Mouse (Mus musculus): ENCODE results near the gene Eefsec. TPM values are rescaled to one million over a fixed set of nuclear protein-coding genes. Genes with fewer than 3 reads are reported as not detected.

Eefsec gene
- total RNA-seq, 2 experiments from 2014 or later = 15.8 to 42.8 TPM

- no peak for ATAC-seq (replicated peaks; ENCODE audit: poor library complexity, severe bottlenecking)
Measured at GRCm38 (mm10) chr6:88219094-88219493, 227.2 kb downstream of the Eefsec start.

- no peak for ATAC-seq (replicated peaks; ENCODE audit: poor library complexity, severe bottlenecking)
Measured at GRCm38 (mm10) chr6:88216199-88216598, 230.1 kb downstream of the Eefsec start.

- ATAC-seq (replicated peaks; ENCODE audit: poor library complexity, severe bottlenecking) = no peak
Measured at GRCm38 (mm10) chr6:88215797-88216196, 230.5 kb downstream of the Eefsec start.

GRCm38 (mm10) chr6:88210182-88210581, 236.2 kb downstream of the Eefsec start:
- ATAC-seq (replicated peaks; ENCODE audit: poor library complexity, severe bottlenecking) = no peak

- no peak for ATAC-seq (replicated peaks; ENCODE audit: poor library complexity, severe bottlenecking)
Measured at GRCm38 (mm10) chr6:88209453-88209852, 236.9 kb downstream of the Eefsec start.

- no peak for ATAC-seq (replicated peaks; ENCODE audit: poor library complexity, severe bottlenecking)
Measured at GRCm38 (mm10) chr6:88208321-88208720, 238.0 kb downstream of the Eefsec start.

- ATAC-seq (replicated peaks; ENCODE audit: poor library complexity, severe bottlenecking) = no peak
Measured at GRCm38 (mm10) chr6:88207403-88208033, 238.8 kb downstream of the Eefsec start.

Other genes with a start within 250 kb of the Eefsec start
- not detected in 2 replicates for gene Dnajb8, start 224.3 kb downstream of the Eefsec start, total RNA-seq (2014; fragmentation: Nextera tagmentation)
- not detected in 2 replicates for gene Dnajb8, start 224.3 kb downstream of the Eefsec start, total RNA-seq (2017)
- gene Ruvbl1, start 18.9 kb upstream of the Eefsec start, total RNA-seq (2014; fragmentation: Nextera tagmentation) = 78.4 and 93.5 TPM in 2 replicates
- gene Ruvbl1, start 18.9 kb upstream of the Eefsec start, total RNA-seq (2017) = 159 and 180 TPM in 2 replicates
- 221 and 234 TPM in 2 replicates for gene Sec61a1, start 72.4 kb upstream of the Eefsec start, total RNA-seq (2014; fragmentation: Nextera tagmentation)
- gene Sec61a1, start 72.4 kb upstream of the Eefsec start, total RNA-seq (2017) = 228 and 244 TPM in 2 replicates
- gene Kbtbd12, start 191.4 kb upstream of the Eefsec start, total RNA-seq (2014; fragmentation: Nextera tagmentation) = not detected in 2 replicates
- 0.05 and 1.1 TPM in 2 replicates for gene Kbtbd12, start 191.4 kb upstream of the Eefsec start, total RNA-seq (2017)

Data from granulocyte monocyte progenitor cell, adult 5-6 weeks (primary cell).